Mouse (Mus musculus): ENCODE results near the gene Arcn1. TPM values are rescaled to one million over a fixed set of nuclear protein-coding genes. Genes with fewer than 3 reads are reported as not detected.

The Arcn1 gene
- 72.5 TPM for polyA plus RNA-seq (2015; fragmentation: Illumina TruSeq; extraction: RNeasy Lipid Tissue Mini Kit (QIAGEN cat#74804); ENCODE audit: low read depth, low replicate concordance)

GRCm38 (mm10) chr9:44767101-44768028, at the start of gene Arcn1, which contains the start of gene Ift46:
TSS of gene Arcn1 (minus strand) at chr9:44767845.
TSS of gene Ift46 (plus strand) at chr9:44767908.

GRCm38 (mm10) chr9:44802808-44803450, 35.3 kb upstream of the Arcn1 start, which contains the start of gene Ttc36:
TSS of gene Ttc36 (minus strand) at chr9:44803072.

GRCm38 (mm10) chr9:44799102-44799957, 31.7 kb upstream of the Arcn1 start, which contains the start of gene Tmem25:
TSS of gene Tmem25 (minus strand) at chr9:44799307.

GRCm38 (mm10) chr9:44734524-44735494, 32.8 kb downstream of the Arcn1 start, which contains the start of gene Phldb1:
TSS of gene Phldb1 (minus strand) at chr9:44735198.

Other genes starting within 250 kb of the Arcn1 start
- not detected for gene Cxcr5, start 206.0 kb downstream of the Arcn1 start, polyA plus RNA-seq (2015; fragmentation: Illumina TruSeq; extraction: RNeasy Lipid Tissue Mini Kit (QIAGEN cat#74804); ENCODE audit: low read depth, low replicate concordance)
- gene Ddx6, start 163.0 kb downstream of the Arcn1 start, polyA plus RNA-seq (2015; fragmentation: Illumina TruSeq; extraction: RNeasy Lipid Tissue Mini Kit (QIAGEN cat#74804); ENCODE audit: low read depth, low replicate concordance), result 61.7 TPM
- not detected for gene Treh, start 94.6 kb downstream of the Arcn1 start, polyA plus RNA-seq (2015; fragmentation: Illumina TruSeq; extraction: RNeasy Lipid Tissue Mini Kit (QIAGEN cat#74804); ENCODE audit: low read depth, low replicate concordance)
- 84.9 TPM for gene Phldb1, start 32.6 kb downstream of the Arcn1 start, polyA plus RNA-seq (2015; fragmentation: Illumina TruSeq; extraction: RNeasy Lipid Tissue Mini Kit (QIAGEN cat#74804); ENCODE audit: low read depth, low replicate concordance)
- 76.9 TPM for gene Ift46, start 63 bp upstream of the Arcn1 start, polyA plus RNA-seq (2015; fragmentation: Illumina TruSeq; extraction: RNeasy Lipid Tissue Mini Kit (QIAGEN cat#74804); ENCODE audit: low read depth, low replicate concordance)
- 65.3 TPM for gene Tmem25, start 31.5 kb upstream of the Arcn1 start, polyA plus RNA-seq (2015; fragmentation: Illumina TruSeq; extraction: RNeasy Lipid Tissue Mini Kit (QIAGEN cat#74804); ENCODE audit: low read depth, low replicate concordance)
- gene Ttc36, start 35.2 kb upstream of the Arcn1 start, polyA plus RNA-seq (2015; fragmentation: Illumina TruSeq; extraction: RNeasy Lipid Tissue Mini Kit (QIAGEN cat#74804); ENCODE audit: low read depth, low replicate concordance), result 0.57 TPM
- gene Kmt2a, start 113.5 kb upstream of the Arcn1 start, polyA plus RNA-seq (2015; fragmentation: Illumina TruSeq; extraction: RNeasy Lipid Tissue Mini Kit (QIAGEN cat#74804); ENCODE audit: low read depth, low replicate concordance), result 24.6 TPM
- 976 TPM for gene Atp5l, start 152.9 kb upstream of the Arcn1 start, polyA plus RNA-seq (2015; fragmentation: Illumina TruSeq; extraction: RNeasy Lipid Tissue Mini Kit (QIAGEN cat#74804); ENCODE audit: low read depth, low replicate concordance)
- 43.9 TPM for gene Ube4a, start 197.8 kb upstream of the Arcn1 start, polyA plus RNA-seq (2015; fragmentation: Illumina TruSeq; extraction: RNeasy Lipid Tissue Mini Kit (QIAGEN cat#74804); ENCODE audit: low read depth, low replicate concordance)
- gene Cd3g, start 212.6 kb upstream of the Arcn1 start, polyA plus RNA-seq (2015; fragmentation: Illumina TruSeq; extraction: RNeasy Lipid Tissue Mini Kit (QIAGEN cat#74804); ENCODE audit: low read depth, low replicate concordance), result not detected
- not detected for gene Cd3d, start 213.9 kb upstream of the Arcn1 start, polyA plus RNA-seq (2015; fragmentation: Illumina TruSeq; extraction: RNeasy Lipid Tissue Mini Kit (QIAGEN cat#74804); ENCODE audit: low read depth, low replicate concordance)
- not detected for gene Cd3e, start 241.8 kb upstream of the Arcn1 start, polyA plus RNA-seq (2015; fragmentation: Illumina TruSeq; extraction: RNeasy Lipid Tissue Mini Kit (QIAGEN cat#74804); ENCODE audit: low read depth, low replicate concordance)

Data from brain, adult 10 weeks (tissue).